Mouse (Mus musculus) liver, embryonic 14.5 days (tissue): ENCODE results near the gene Tet1.

Experiments
- CTCF ChIP-seq: IDR thresholded peaks from 2 replicates; pipeline ENCODE4 v1.5.1; 2016; ENCODE audit warnings: antibody characterized with exemption, low read depth, control low read depth
- EP300 ChIP-seq: IDR thresholded peaks from 2 replicates; pipeline ENCODE4 v1.6.1; 2016; ENCODE audit warnings: antibody characterized with exemption, low read depth

GRCm38 (mm10) chr10:62924096-62924635 lies 15.4 kb upstream of the Tet1 start:
- TF ChIP-seq CTCF (no peak), EP300 (no peak)
